Mouse (Mus musculus) heart, adult 2 months (tissue): ENCODE data around the gene Derl2. TPM values are rescaled to one million over a fixed set of nuclear protein-coding genes. Genes with fewer than 3 reads are reported as not detected.
A peak's percentile ranks its signal among the peaks of the same experiment; 100 is the strongest.

Experiments
- DNase-seq, 2 experiments: peaks; one replicate each; pipeline ENCODE4 v3.0.0; 2021
- H3K27ac ChIP-seq: fragments of 200-600 bp; 2 replicates; pipeline ENCODE4 v1.8.1; 2022
- H3K27me3 ChIP-seq: fragments of 200-500 bp; 2 replicates; pipeline ENCODE4 v1.6.1; 2012; ENCODE audit warnings: mild to moderate bottlenecking, low read length, inconsistent platforms, mixed read lengths; ENCODE audit not compliant: control insufficient read depth, insufficient read depth
- H3K36me3 ChIP-seq: fragments of 200-500 bp; 2 replicates; pipeline ENCODE4 v1.6.1; 2012; ENCODE audit warnings: low read length, inconsistent platforms; ENCODE audit not compliant: control insufficient read depth, insufficient read depth
- H3K4me1 ChIP-seq: fragments of 200-500 bp; 2 replicates; pipeline ENCODE4 v1.6.1; 2011; ENCODE audit warnings: low read length; ENCODE audit not compliant: control insufficient read depth, insufficient read depth
- H3K4me3 ChIP-seq: fragments of 200-600 bp; 2 replicates; pipeline ENCODE4 v1.8.1; 2022
- H3K79me2 ChIP-seq: fragments of 200-500 bp; replicated peaks from 2 replicates; pipeline ENCODE4 v1.6.1; 2012; ENCODE audit warnings: mild to moderate bottlenecking, inconsistent platforms, low read length, moderate library complexity, mixed read lengths; ENCODE audit not compliant: control insufficient read depth, insufficient read depth
- H3K9ac ChIP-seq: fragments of 200-500 bp; 2 replicates; pipeline ENCODE4 v1.6.1; 2012; ENCODE audit warnings: low read depth, mild to moderate bottlenecking, control low read depth, inconsistent platforms, low read length, mixed read lengths
- CTCF ChIP-seq: fragments of 200-600 bp; IDR thresholded peaks from 2 replicates; pipeline ENCODE4 v1.8.1; 2022; ENCODE audit warnings: antibody characterized with exemption, mild to moderate bottlenecking, moderate library complexity
- EP300 ChIP-seq: fragments of 200-500 bp; IDR thresholded peaks from 2 replicates; pipeline ENCODE4 v1.6.1; 2011; ENCODE audit warnings: low read depth, low read length, control low read depth; ENCODE audit not compliant: insufficient read depth
- POLR2A ChIP-seq: fragments of 200-500 bp; IDR thresholded peaks from 2 replicates; pipeline ENCODE4 v1.6.1; 2011; ENCODE audit warnings: mild to moderate bottlenecking, low read depth, low read length, control low read depth; ENCODE audit not compliant: insufficient read depth
- WGBS: fragments of 180-500 bp; shearing (Covaris S2); methylation state at CpG from one replicate; pipeline ENCODE4 v1.1.7; 2018; 5-methylcytosine and 5-hydroxymethylcytosine counted together
- intact Hi-C: fragments of 180-260 bp; cut with DNase I; formaldehyde crosslinking; loops from one replicate; pipeline ENCODE4 v1.15.1; 2025
- polyA plus RNA-seq: library from polyadenylated mRNA; depleted of rRNA; stranded (reverse); fragments of >200 nt; gene quantifications from 2 replicates; pipeline ENCODE4 v1.2.3, GENCODE M21; 2012; rRNA removed
- total RNA-seq, 2 experiments: library from RNA; stranded (reverse); gene quantifications; 2 replicates each; pipeline ENCODE4 v1.2.3; 2021

Derl2 gene
- total and polyA plus RNA-seq, 3 experiments, result 14.2 to 42.2 (median 35.8) TPM

- H3K9ac ChIP-seq, result peak within 1 kb of the TSS; percentile 91
- H3K27me3 ChIP-seq, result no peaks in the 10 kb centered on the region
- intact Hi-C loops, result loop anchor here (1.0 kb wide), 1 partner anchor 49 kb away; the partner anchor contains the start of genes Derl2 and Mis12
- peak; percentile 91 to 95 for DNase-seq
- H3K27ac ChIP-seq, result peak within 1 kb of the TSS; percentile 94
- H3K79me2 ChIP-seq, result peaks cover 2% of the 10 kb centered on the region; the same call in 1 of the 2 replicates
- WGBS, result under 1% methylated on average over 43 of the region's 43 CpGs
- H3K4me3 ChIP-seq, result peak within 1 kb of the TSS; percentile 91
- peaks cover 12% of the 10 kb centered on the region for H3K36me3 ChIP-seq
- 0 out of 2 replicates have a peak, but pooled peaks have one; percentile 39 for TF ChIP-seq EP300
- TF ChIP-seq POLR2A, result peak; percentile 84
- TF ChIP-seq CTCF, result no peak
- H3K4me1 ChIP-seq, result peaks cover 8% of the 10 kb centered on the region
Observed at GRCm38 (mm10) chr11:70969821-70970559, 49.7 kb downstream of the Derl2 start, which contains the start of the genes Nup88 and Rpain. TSS of gene Nup88 (minus strand) at chr11:70969973. TSS of gene Rpain (plus strand) at chr11:70970213.

- H3K36me3 ChIP-seq, result peaks cover 12% of the 10 kb centered on the region
- TF ChIP-seq EP300, result no peak
- no peak for TF ChIP-seq CTCF
- TF ChIP-seq POLR2A, result no peak
Observed at GRCm38 (mm10) chr11:70969271-70969794, 50.3 kb downstream of the Derl2 start.

GRCm38 (mm10) chr11:70964222-70964907 is 55.3 kb downstream of the Derl2 start:
- Histone ChIP-seq H3K36me3 (peaks cover 19% of the 10 kb centered on the region), H3K27ac (no peak overlapping the region), H3K9ac (no peak overlapping the region), H3K4me1 (peaks cover 5% of the 10 kb centered on the region), H3K4me3 (no peak overlapping the region), H3K27me3 (no peaks in the 10 kb centered on the region), H3K79me2 (peaks cover 3% of the 10 kb centered on the region; the same call in 1 of the 2 replicates)
- intact Hi-C loops, result no loop called here
- no peak for DNase-seq
- 83% methylated on average over 4 of the region's 4 CpGs for WGBS
- no peak for TF ChIP-seq POLR2A
- TF ChIP-seq EP300, result no peak
- TF ChIP-seq CTCF, result no peak

More at GRCm38 (mm10) chr11:70969271-70969794, 50.3 kb downstream of the Derl2 start:
- peak overlapping the region; percentile 91 for H3K27ac ChIP-seq
- H3K27me3 ChIP-seq, result no peaks in the 10 kb centered on the region
- H3K4me3 ChIP-seq, result peak overlapping the region; percentile 91
- intact Hi-C loops, result no loop called here
- 1% methylated on average over 25 of the region's 25 CpGs for WGBS
- no peak for DNase-seq
- peaks cover 3% of the 10 kb centered on the region; the same call in 1 of the 2 replicates for H3K79me2 ChIP-seq
- H3K9ac ChIP-seq, result peak overlapping the region; percentile 91
- H3K4me1 ChIP-seq, result peaks cover 8% of the 10 kb centered on the region

DNA sequence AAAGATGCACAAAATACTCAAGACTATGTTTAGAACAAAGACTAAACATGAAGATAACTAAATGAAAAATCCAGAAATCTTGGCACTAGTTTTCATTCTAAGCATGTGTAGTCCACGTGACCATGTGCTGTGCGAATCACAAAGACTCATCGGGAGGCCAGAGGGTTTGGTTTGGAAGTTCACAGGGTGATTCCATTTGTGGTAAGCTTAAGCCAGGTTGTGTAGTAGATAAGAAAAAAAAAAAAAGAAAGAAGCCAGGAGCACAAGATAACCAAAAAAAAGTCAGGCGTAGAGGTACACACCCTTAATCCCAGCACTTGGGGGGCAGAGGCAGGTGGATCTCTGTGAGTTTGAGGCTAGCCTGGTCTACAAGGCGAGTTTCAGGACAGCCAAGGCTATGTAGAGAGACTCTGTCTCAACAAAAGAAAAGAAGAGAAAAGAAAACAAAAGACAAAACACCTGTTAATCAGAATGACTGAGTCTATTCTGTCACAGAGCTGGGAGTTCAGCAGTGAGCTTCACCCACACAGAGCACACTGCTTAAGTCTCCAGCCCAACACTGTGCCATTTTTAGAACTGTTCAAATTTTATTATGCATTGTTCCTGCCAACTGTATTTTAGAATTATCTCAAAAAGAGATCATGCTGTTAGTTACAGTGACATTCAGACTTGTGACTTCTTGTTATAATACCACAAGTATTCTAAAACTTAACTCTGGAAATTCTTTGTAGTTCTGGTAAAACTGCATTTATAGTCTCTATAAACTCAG is 58.7 kb downstream of the Derl2 start:
- H3K36me3 ChIP-seq, result peaks cover 16% of the 10 kb centered on the region
- intact Hi-C loops, result no loop called here
- no peaks in the 10 kb centered on the region for H3K4me1 ChIP-seq
- no peaks in the 10 kb centered on the region for H3K27me3 ChIP-seq
- DNase-seq, result no peak
- H3K4me3 ChIP-seq, result no peak overlapping the region
- no peak overlapping the region for H3K9ac ChIP-seq
- no peak overlapping the region for H3K27ac ChIP-seq
- peaks cover 2% of the 10 kb centered on the region; the same call in 1 of the 2 replicates for H3K79me2 ChIP-seq
- TF ChIP-seq EP300 (no peak), POLR2A (no peak), CTCF (no peak)
- WGBS, result 92% methylated on average over 5 of the region's 5 CpGs

Other genes starting within 250 kb of the Derl2 start
- gene Scimp, start 207.3 kb downstream of the Derl2 start, total RNA-seq, result under 1 TPM; 0.27 to 0.70 TPM
- 0.84 and 1.00 TPM in 2 replicates for gene Scimp, start 207.3 kb downstream of the Derl2 start, polyA plus RNA-seq
- gene Rabep1, start 175.1 kb downstream of the Derl2 start, total RNA-seq, result 10 to 100 TPM; 36.0 to 37.2 TPM
- 3.7 and 7.7 TPM in 2 replicates for gene Rabep1, start 175.1 kb downstream of the Derl2 start, polyA plus RNA-seq
- gene Nup88, start 49.9 kb downstream of the Derl2 start, total RNA-seq, result 10 to 100 TPM; 47.3 TPM
- gene Nup88, start 49.9 kb downstream of the Derl2 start, polyA plus RNA-seq, result 24.4 and 42.4 TPM in 2 replicates
- gene Rpain, start 49.6 kb downstream of the Derl2 start, total RNA-seq, result 10 to 100 TPM; 13.8 to 16.3 TPM
- 14.8 and 28.1 TPM in 2 replicates for gene Rpain, start 49.6 kb downstream of the Derl2 start, polyA plus RNA-seq
- 100 to 1,000 TPM; 195 to 216 TPM for gene C1qbp, start 36.8 kb downstream of the Derl2 start, total RNA-seq
- 99.0 and 122 TPM in 2 replicates for gene C1qbp, start 36.8 kb downstream of the Derl2 start, polyA plus RNA-seq
- 10 to 100 TPM in 1 of 2 experiments, 1 to 10 TPM in 1; 8.5 to 10.2 TPM for gene Dhx33, start 15.4 kb downstream of the Derl2 start, total RNA-seq
- gene Dhx33, start 15.4 kb downstream of the Derl2 start, polyA plus RNA-seq, result 12.9 and 18.9 TPM in 2 replicates
- gene Mis12, start 230 bp downstream of the Derl2 start, total RNA-seq, result 1 to 10 TPM; 7.5 to 9.2 TPM
- 3.4 and 4.5 TPM in 2 replicates for gene Mis12, start 230 bp downstream of the Derl2 start, polyA plus RNA-seq
- under 1 TPM; 0.31 to 0.59 TPM for gene 6330403K07Rik, start 13.7 kb upstream of the Derl2 start, total RNA-seq
- gene 6330403K07Rik, start 13.7 kb upstream of the Derl2 start, polyA plus RNA-seq, result 0.47 and 0.56 TPM in 2 replicates
- 1 to 10 TPM; 1.1 to 1.2 TPM for gene Nlrp1a, start 124.9 kb upstream of the Derl2 start, total RNA-seq
- 0.04 TPM in 1 of 2 replicates, not detected in the other for gene Nlrp1a, start 124.9 kb upstream of the Derl2 start, polyA plus RNA-seq
- gene Nlrp1b, start 210.9 kb upstream of the Derl2 start, total RNA-seq, result under 1 TPM; 0.11 to 0.23 TPM
- gene Nlrp1b, start 210.9 kb upstream of the Derl2 start, polyA plus RNA-seq, result 0.15 and 0.18 TPM in 2 replicates